Mouse (Mus musculus) monocyte, adult 2 months (primary cell): ENCODE data around the gene Lypd6b.

Experiments
- DNase-seq, 2 experiments: peaks; one replicate each; pipeline ENCODE4 v3.0.0; 2022; ENCODE audit warnings: low spot score in 2 of 2, low read depth in 1 of 2

Lypd6b gene

GRCm38 (mm10) chr2:49929931-49930330 is 142.4 kb downstream of the Lypd6b start:
- no peak for DNase-seq

DNA sequence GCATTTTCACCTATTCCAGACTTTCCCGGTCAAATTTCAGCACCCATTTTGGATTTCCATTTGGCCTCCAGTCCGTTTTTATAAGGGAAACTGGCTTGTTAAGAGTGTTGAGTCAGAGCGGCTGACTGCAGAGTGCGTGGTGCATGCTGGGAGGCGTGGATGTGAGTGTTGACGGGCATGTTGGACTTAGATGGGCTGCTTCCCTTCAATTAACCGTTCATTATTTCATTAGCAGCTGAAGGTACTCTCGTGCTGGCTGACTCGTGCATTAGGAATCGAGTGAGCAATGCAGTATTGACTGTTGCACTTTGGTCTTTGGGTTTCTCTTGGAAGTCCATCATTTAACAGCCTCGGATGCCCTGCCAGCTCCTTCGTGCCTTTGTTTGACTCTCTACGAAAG is 150.1 kb downstream of the Lypd6b start:
- DNase-seq, result no peak

GRCm38 (mm10) chr2:49938246-49938645 is 150.8 kb downstream of the Lypd6b start:
- DNase-seq, result no peak

DNA sequence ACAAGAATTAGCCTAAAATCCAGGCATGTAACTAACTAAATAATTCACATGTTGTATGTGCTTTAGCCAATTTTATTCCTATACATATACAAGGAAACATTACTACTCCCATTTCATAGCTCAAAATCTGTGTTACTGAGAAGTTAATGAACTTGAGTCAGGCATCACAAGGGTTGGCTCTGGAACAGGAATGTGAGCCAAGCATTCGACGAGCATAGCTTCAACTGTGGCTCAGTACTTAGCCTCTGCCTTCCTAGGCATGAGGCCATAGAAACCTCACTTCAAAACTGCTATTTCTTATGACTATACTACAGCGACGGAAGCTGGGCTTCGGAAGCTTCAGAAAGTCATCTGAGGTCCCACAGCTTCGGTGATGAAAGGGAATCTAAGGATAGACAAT is 152.9 kb downstream of the Lypd6b start:
- DNase-seq, result no peak

- no peak for DNase-seq
Observed at GRCm38 (mm10) chr2:49942100-49942499, 154.6 kb downstream of the Lypd6b start.

GRCm38 (mm10) chr2:49951681-49952080 is 164.2 kb downstream of the Lypd6b start:
- DNase-seq, result no peak

- DNase-seq, result no peak
Observed at GRCm38 (mm10) chr2:49952632-49953293, 165.3 kb downstream of the Lypd6b start.

DNA sequence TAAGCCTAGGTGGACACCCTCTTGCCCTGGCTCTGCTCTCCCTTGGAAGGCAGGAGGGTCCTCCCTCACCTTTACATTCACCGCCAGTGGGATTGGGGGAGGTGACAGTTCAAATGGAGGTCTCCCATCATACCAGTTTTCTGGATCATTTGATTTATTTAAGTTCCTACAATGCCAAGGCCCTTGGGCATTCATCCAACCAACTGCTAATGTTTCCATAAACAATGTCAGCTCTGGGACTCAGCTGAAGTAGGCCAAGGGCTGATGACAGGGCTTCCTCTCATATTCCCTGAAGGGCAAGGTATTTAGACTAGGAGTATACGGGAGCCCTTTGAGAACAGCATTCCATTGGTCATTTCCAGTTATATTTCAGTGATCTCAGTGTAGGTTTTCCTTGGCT is 170.0 kb downstream of the Lypd6b start:
- DNase-seq, result no peak

DNA sequence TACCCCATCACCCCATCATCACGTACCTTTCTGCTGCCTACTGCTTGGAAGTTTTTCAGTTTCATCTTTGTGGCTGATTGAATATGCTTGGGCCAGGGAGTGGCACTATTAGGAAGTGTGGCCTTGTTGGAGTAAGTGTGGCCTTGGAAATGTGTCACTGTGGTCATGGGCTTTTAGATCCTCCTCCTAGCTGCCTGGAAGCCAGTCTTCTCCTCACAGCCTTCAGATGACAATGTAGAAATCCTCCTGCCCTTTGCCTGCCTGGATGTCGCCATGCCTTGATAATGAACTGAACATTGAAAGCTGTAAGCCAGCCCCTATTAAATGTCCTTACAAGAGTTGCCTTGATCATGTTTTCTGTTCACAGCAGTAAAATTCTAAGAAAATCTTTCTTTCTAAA is 174.5 kb downstream of the Lypd6b start:
- DNase-seq, result no peak

GRCm38 (mm10) chr2:49964899-49965298 is 177.4 kb downstream of the Lypd6b start:
- DNase-seq, result no peak

DNA sequence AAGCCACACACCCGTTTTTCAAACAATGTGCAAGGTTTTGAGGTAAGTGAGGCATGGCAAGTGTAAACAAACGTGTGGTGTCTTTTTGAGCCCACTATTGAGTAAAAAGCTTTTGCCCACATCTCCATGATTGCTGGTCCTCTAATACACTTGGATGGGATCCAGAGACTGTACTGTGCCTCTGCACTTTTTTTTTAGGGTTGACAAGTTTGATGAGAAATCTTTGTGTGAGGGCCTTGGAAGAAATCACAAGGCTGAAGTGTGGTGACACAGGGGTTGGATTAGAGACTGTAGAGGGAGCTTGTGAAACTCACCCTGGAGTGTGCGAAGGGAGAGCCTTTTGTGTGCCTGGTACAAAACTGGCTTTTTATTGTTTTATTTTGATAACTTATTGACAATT is 180.3 kb downstream of the Lypd6b start:
- DNase-seq, result no peak

GRCm38 (mm10) chr2:49970990-49971389 is 183.5 kb downstream of the Lypd6b start:
- DNase-seq, result no peak

GRCm38 (mm10) chr2:49978606-49979005 is 191.1 kb downstream of the Lypd6b start:
- no peak for DNase-seq

- no peak for DNase-seq
Observed at GRCm38 (mm10) chr2:49979991-49980390, 192.5 kb downstream of the Lypd6b start.

DNA sequence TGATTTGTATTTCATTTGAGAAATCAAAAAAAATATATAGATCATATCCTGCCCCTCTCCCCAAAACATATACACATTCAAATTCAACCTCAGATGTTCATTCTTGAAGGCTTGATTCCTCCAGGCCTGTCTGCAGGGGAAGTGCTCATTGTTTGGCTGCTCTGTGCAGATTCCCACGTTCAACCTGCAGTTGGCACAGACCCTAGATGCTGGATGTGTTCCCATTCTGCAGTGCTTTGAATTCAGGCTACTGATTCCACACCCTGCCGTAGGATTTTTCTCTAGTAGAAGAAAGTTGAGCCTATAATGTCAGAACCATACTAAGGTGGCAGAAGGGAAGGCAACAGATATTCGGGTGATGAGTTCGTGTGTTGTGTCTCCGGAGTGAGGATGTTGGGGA is 195.5 kb downstream of the Lypd6b start:
- DNase-seq, result no peak

- no peak for DNase-seq
Observed at GRCm38 (mm10) chr2:49984780-49985179, 197.3 kb downstream of the Lypd6b start.

DNA sequence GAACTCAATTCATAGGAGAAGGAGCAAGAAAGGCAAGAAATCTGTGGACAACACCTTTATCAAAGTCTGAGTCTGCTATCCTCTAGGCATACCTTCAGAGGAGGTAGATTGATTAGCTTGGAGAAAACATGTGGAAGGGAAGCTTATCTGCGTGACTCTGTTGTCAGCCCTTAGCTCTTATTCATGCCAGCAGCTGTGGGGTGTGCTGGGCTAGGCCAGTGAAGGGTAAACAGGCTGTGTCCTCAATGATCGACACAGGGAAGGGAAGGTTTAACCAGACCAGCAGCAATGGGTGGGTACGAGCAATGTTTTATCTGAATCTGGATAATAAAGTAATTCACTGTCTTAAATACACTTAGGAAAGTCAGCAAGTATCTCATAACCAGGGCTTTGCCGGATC is 208.4 kb downstream of the Lypd6b start:
- no peak for DNase-seq

DNA sequence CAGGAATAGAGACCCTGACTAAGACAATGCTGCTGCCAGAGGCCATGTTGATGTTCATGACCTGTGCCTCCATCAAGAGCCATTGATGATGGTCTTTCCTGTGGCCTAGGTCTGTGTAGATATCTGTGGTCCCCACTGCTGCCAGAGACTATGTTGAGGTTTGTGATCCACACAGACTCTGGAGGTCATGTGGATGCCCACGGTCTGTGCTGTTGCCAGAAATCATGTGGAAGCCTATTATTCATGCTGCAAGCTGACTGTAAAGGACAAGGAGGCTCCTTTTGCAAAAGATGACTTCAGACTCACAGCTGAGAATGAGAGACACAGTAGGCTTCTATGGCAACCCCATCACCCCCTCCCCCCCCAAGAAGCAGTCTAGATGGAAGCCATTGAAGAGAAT is 209.7 kb downstream of the Lypd6b start:
- no peak for DNase-seq
